Mouse (Mus musculus) myocyte (in vitro differentiated cells): Measurements from ENCODE around the gene Eif2s1. TPM values are rescaled to one million over a fixed set of nuclear protein-coding genes. Genes with fewer than 3 reads are reported as not detected.

Experiments used
- H3K27me3 ChIP-seq: one replicate; pipeline ENCODE4 v1.6.1; 2011; ENCODE audit not compliant: control insufficient read depth, insufficient read depth, insufficient read length
- H3K36me3 ChIP-seq: one replicate; pipeline ENCODE4 v1.6.1; 2011; ENCODE audit not compliant: control insufficient read depth, insufficient read depth
- H3K4me2 ChIP-seq: one replicate; pipeline ENCODE4 v1.6.1; 2011; ENCODE audit warnings: low read depth, control low read depth
- H3K4me3 ChIP-seq: one replicate; pipeline ENCODE4 v1.5.1; 2011; ENCODE audit warnings: mild to moderate bottlenecking, control low read depth, moderate library complexity
- H3K79me2 ChIP-seq: one replicate; pipeline ENCODE4 v1.6.1; 2011; ENCODE audit not compliant: control insufficient read depth, insufficient read depth
- H3ac ChIP-seq: one replicate; pipeline ENCODE4 v1.6.1; 2011; ENCODE audit not compliant: control insufficient read depth, insufficient read length
- CEBPB ChIP-seq: IDR thresholded peaks from 2 replicates; pipeline ENCODE4 v1.6.1; 2011; ENCODE audit warnings: mild to moderate bottlenecking, moderate library complexity; ENCODE audit not compliant: poor library complexity, insufficient read depth, severe bottlenecking
- E2F4 ChIP-seq: IDR thresholded peaks from one replicate; pipeline ENCODE4 v1.6.1; 2011; ENCODE audit warnings: mild to moderate bottlenecking, control low read depth, moderate library complexity; ENCODE audit not compliant: insufficient read depth
- MAX ChIP-seq: IDR thresholded peaks from one replicate; pipeline ENCODE4 v1.6.1; 2011; ENCODE audit warnings: low read depth, mild to moderate bottlenecking, control low read depth
- MYOD1 ChIP-seq, 3 experiments: IDR thresholded peaks; one replicate each; pipeline ENCODE4 v1.6.1; 2011; ENCODE audit warnings: control low read depth in 2 of 3, low read depth in 2 of 3, mild to moderate bottlenecking in 2 of 3, moderate library complexity in 1 of 3; ENCODE audit not compliant: insufficient read length in 2 of 3, control insufficient read depth in 1 of 3
- MYOG ChIP-seq, 3 experiments: IDR thresholded peaks; one replicate each; pipeline ENCODE4 v1.6.1; 2011; ENCODE audit warnings: control low read depth in 2 of 3, low read depth in 2 of 3, mild to moderate bottlenecking in 2 of 3; ENCODE audit not compliant: insufficient read length in 2 of 3, control insufficient read depth in 1 of 3, insufficient read depth in 1 of 3
- POLR2A ChIP-seq: IDR thresholded peaks from one replicate; pipeline ENCODE4 v1.6.1; 2011; ENCODE audit warnings: low read depth, mild to moderate bottlenecking, control low read depth, moderate library complexity; ENCODE audit not compliant: insufficient read length
- POLR2AphosphoS2 ChIP-seq: IDR thresholded peaks from one replicate; pipeline ENCODE4 v1.6.1; 2011; ENCODE audit warnings: low read depth, control low read depth; ENCODE audit not compliant: insufficient read length
- REST ChIP-seq: IDR thresholded peaks from one replicate; pipeline ENCODE4 v1.6.1; 2011; ENCODE audit warnings: mild to moderate bottlenecking, control low read depth, moderate library complexity; ENCODE audit not compliant: insufficient read depth, insufficient read length
- SRF ChIP-seq: IDR thresholded peaks from one replicate; pipeline ENCODE4 v1.6.1; 2011; ENCODE audit warnings: low read depth; ENCODE audit not compliant: control insufficient read depth, insufficient read length
- TCF12 ChIP-seq: IDR thresholded peaks from one replicate; pipeline ENCODE4 v1.6.1; 2011; ENCODE audit warnings: mild to moderate bottlenecking, control low read depth; ENCODE audit not compliant: poor library complexity, insufficient read depth, severe bottlenecking
- TCF3 ChIP-seq: IDR thresholded peaks from one replicate; pipeline ENCODE4 v1.6.1; 2011; ENCODE audit warnings: low read depth, control low read depth; ENCODE audit not compliant: insufficient read length
- USF1 ChIP-seq: IDR thresholded peaks from one replicate; pipeline ENCODE4 v1.6.1; 2011; ENCODE audit warnings: low read depth, mild to moderate bottlenecking, control low read depth, moderate library complexity
- polyA plus RNA-seq: library from polyadenylated mRNA; unstranded; fragments of >200 nt; fragmentation: generic; extraction: Trizol; gene quantifications from one replicate; pipeline ENCODE4 v1.2.1, GENCODE M21; 2012; ENCODE audit warnings: missing spikeins

Gene Eif2s1
- 45.6 TPM for polyA plus RNA-seq

DNA sequence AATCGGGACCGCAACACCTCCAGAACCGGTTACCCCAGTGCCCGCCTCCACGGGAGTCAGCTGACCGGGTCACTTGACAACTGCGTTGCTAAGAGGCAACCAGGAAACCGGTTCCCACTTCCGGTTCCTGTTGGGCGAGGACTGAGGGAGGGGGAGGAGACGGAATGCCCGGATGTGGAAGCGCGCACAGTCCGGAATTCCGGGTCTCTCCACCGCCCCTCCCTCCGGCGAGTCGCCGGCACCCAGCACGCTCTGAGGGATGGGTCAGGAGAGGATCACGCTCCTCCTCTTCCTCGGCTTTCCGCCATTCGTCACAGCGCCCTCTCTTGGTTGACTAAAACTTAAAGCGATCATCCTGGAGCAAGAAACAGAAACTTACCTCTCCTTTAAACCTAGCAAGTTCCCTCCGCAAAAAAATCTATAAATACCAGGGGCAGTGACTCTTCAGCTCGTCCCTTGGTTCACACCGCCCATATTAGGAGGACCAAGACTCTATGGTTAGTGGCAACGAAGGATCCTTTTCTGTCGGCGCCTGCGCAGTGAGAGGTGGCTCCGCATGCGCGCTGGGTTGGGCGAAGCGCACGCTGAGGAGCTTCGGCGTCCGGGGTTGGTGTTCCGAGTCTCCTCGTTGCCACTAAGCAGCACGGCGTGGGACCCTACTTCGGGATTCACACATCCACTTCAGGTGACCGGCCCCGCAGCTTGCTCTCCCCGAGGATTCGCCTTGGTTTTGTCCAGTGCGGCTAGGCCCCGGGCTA is at the start of gene Eif2s1, which contains the start of gene Atp6v1d:
TSS of gene Eif2s1 (plus strand) at position 324 of the 758 bp plus-strand sequence.
TSS of gene Atp6v1d (minus strand) at position 143 of the 758 bp plus-strand sequence.
- no peaks in the 10 kb centered on the region for H3K27me3 ChIP-seq
- peaks cover 8% of the 10 kb centered on the region for H3K36me3 ChIP-seq
- H3K79me2 ChIP-seq = peaks cover 85% of the 10 kb centered on the region
- H3K4me2 ChIP-seq = peak within 1 kb of the TSS; percentile 97
- H3K4me3 ChIP-seq = peak within 1 kb of the TSS; percentile 95
- TF ChIP-seq POLR2AphosphoS2 = peak; percentile 97
- no peak for TF ChIP-seq CEBPB
- TF ChIP-seq MYOD1 (IDR thresholded peaks at IDR 0.05; ENCODE audit: control insufficient read depth in 1 of 3, insufficient read length in 2 of 3, low read depth in 2 of 3) = no peak
- TF ChIP-seq MAX = no peak
- TF ChIP-seq E2F4 = no peak
- peak; percentile 97 for TF ChIP-seq USF1
- peak in 1 of 3 experiments; percentile 19 for TF ChIP-seq MYOG (IDR thresholded peaks at IDR 0.05; ENCODE audit: control insufficient read depth in 1 of 3, insufficient read depth in 1 of 3, insufficient read length in 2 of 3, low read depth in 2 of 3)
- no peak for TF ChIP-seq REST
- no peak for TF ChIP-seq SRF
- no peak for TF ChIP-seq TCF12
- TF ChIP-seq POLR2A = peak; percentile 96
- TF ChIP-seq TCF3 = no peak
- peak within 1 kb of the TSS; percentile 33 for H3ac ChIP-seq

DNA sequence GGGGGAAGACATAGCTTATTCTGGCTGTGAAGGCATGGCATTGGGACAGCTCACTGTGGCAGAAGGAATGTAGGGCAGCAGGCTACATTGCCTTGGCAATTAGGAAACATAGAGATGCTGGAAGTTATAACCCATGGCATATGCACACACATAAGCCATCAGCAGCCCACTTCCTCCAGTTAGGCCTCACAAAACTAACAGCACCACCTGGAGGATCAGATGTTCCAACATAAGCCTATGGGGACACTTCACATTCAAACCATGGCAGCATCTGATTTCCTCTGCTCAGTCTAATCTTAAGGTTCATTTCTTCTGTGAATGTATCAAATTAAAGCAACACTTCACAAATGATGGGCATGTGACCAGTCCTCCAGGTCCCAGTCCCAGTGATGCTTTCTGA is 47.2 kb upstream of the Eif2s1 start:
- TF ChIP-seq SRF (no peak), USF1 (no peak), TCF12 (no peak), CEBPB (no peak), POLR2AphosphoS2 (no peak), MYOG (IDR thresholded peaks at IDR 0.05; ENCODE audit: control insufficient read depth in 1 of 3, insufficient read depth in 1 of 3, insufficient read length in 2 of 3, low read depth in 2 of 3) (no peak), POLR2A (no peak), TCF3 (no peak), E2F4 (no peak), MYOD1 (IDR thresholded peaks at IDR 0.05; ENCODE audit: control insufficient read depth in 1 of 3, insufficient read length in 2 of 3, low read depth in 2 of 3) (no peak), REST (no peak), MAX (no peak)
- Histone ChIP-seq H3K79me2 (no peaks in the 10 kb centered on the region), H3ac (no peak overlapping the region), H3K36me3 (no peaks in the 10 kb centered on the region), H3K4me3 (no peak overlapping the region), H3K27me3 (no peaks in the 10 kb centered on the region), H3K4me2 (no peak overlapping the region)

GRCm38 (mm10) chr12:78834496-78834895 is 27.1 kb upstream of the Eif2s1 start:
- Histone ChIP-seq H3K36me3 (peaks cover 62% of the 10 kb centered on the region), H3K79me2 (no peaks in the 10 kb centered on the region), H3K27me3 (no peaks in the 10 kb centered on the region), H3K4me3 (no peak overlapping the region), H3K4me2 (no peak overlapping the region), H3ac (no peak overlapping the region)
- TF ChIP-seq E2F4 (no peak), REST (no peak), TCF3 (no peak), SRF (no peak)

- TF ChIP-seq TCF12 (no peak), SRF (no peak), USF1 (no peak), E2F4 (no peak), REST (no peak), POLR2AphosphoS2 (no peak), TCF3 (no peak), POLR2A (no peak), MYOG (IDR thresholded peaks at IDR 0.05; ENCODE audit: control insufficient read depth in 1 of 3, insufficient read depth in 1 of 3, insufficient read length in 2 of 3, low read depth in 2 of 3) (no peak), CEBPB (no peak), MAX (no peak), MYOD1 (IDR thresholded peaks at IDR 0.05; ENCODE audit: control insufficient read depth in 1 of 3, insufficient read length in 2 of 3, low read depth in 2 of 3) (no peak)
- Histone ChIP-seq H3K36me3 (peaks cover 77% of the 10 kb centered on the region), H3K4me2 (no peak overlapping the region), H3K4me3 (no peak overlapping the region), H3ac (no peak overlapping the region), H3K27me3 (no peaks in the 10 kb centered on the region), H3K79me2 (no peaks in the 10 kb centered on the region)
These were observed 21.7 kb upstream of the Eif2s1 start for GRCm38 (mm10) chr12:78839906-78840305.

- Histone ChIP-seq H3K79me2 (no peaks in the 10 kb centered on the region), H3K36me3 (peaks cover 63% of the 10 kb centered on the region), H3ac (no peak overlapping the region), H3K27me3 (no peaks in the 10 kb centered on the region), H3K4me2 (no peak overlapping the region), H3K4me3 (no peak overlapping the region)
- TF ChIP-seq USF1 = no peak
These were observed 19.2 kb upstream of the Eif2s1 start for GRCm38 (mm10) chr12:78842429-78842828.
